Mouse (Mus musculus) lung, adult 2 months (tissue): ENCODE data around the gene Crip3.

Experiments
- CTCF ChIP-seq: fragments of 200-500 bp; IDR thresholded peaks from 2 replicates; pipeline ENCODE4 v1.5.1; 2011; ENCODE audit warnings: mild to moderate bottlenecking, low read length, control low read depth; ENCODE audit not compliant: insufficient read depth
- POLR2A ChIP-seq: fragments of 200-500 bp; IDR thresholded peaks from 2 replicates; pipeline ENCODE4 v1.6.1; 2011; ENCODE audit warnings: low read depth, mild to moderate bottlenecking, control low read depth, low read length, borderline replicate concordance; ENCODE audit errors: extremely low read depth

- 0 out of 2 replicates have a peak, but pooled peaks have one; percentile 17 for TF ChIP-seq CTCF
- no peak for TF ChIP-seq POLR2A
Measured at GRCm38 (mm10) chr17:46408478-46408877, 20.2 kb upstream of the Crip3 start.
